Mouse (Mus musculus): ENCODE data around the gene Rassf1. TPM values are rescaled to one million over a fixed set of nuclear protein-coding genes. Genes with fewer than 3 reads are reported as not detected.
"Not testable (repeated sequence)": the region's sequence is repeated elsewhere in the genome, so short reads cannot be mapped to it uniquely, and the experiment has no call there.

The Rassf1 gene
- polyA plus RNA-seq, 1 experiment from 2014 or later = 39.3 TPM

DNA sequence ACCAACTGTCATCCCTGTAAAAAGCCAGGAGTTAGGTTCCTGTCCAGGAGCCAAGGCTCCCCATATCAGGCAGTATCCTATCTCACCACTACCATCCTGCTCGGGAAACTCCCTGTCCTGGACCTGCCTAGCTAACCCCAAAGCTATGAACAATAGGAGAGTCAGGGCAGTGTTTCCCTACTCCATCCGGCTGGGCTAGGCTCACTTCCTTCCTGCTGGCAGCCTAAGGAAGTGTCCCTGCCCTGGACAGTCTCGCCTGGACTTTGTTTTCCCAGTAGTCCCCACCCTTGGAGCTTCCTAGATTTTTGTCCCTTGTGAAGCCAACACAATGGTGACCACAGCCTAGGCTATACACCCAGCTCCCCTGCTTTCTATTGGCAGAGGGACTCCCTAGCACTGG, 15.5 kb downstream of the Rassf1 start:
- peaks cover 66% of the 10 kb centered on the region for H3K4me1 ChIP-seq
- H3K27ac ChIP-seq = peak overlapping the region; percentile 25; the same call in 1 of the 2 replicates
- no peaks in the 10 kb centered on the region for H3K27me3 ChIP-seq
- H3K9ac ChIP-seq = no peak overlapping the region
- no peaks in the 10 kb centered on the region for H3K9me3 ChIP-seq (replicated peaks)
- H3K4me2 ChIP-seq = no peak overlapping the region
- H3K4me3 ChIP-seq = no peak overlapping the region
- peaks cover 42% of the 10 kb centered on the region for H3K36me3 ChIP-seq (ENCODE audit: poor library complexity, severe bottlenecking)
- WGBS = 56% methylated on average over 3 of the region's 3 CpGs
- ATAC-seq = no peak

DNA sequence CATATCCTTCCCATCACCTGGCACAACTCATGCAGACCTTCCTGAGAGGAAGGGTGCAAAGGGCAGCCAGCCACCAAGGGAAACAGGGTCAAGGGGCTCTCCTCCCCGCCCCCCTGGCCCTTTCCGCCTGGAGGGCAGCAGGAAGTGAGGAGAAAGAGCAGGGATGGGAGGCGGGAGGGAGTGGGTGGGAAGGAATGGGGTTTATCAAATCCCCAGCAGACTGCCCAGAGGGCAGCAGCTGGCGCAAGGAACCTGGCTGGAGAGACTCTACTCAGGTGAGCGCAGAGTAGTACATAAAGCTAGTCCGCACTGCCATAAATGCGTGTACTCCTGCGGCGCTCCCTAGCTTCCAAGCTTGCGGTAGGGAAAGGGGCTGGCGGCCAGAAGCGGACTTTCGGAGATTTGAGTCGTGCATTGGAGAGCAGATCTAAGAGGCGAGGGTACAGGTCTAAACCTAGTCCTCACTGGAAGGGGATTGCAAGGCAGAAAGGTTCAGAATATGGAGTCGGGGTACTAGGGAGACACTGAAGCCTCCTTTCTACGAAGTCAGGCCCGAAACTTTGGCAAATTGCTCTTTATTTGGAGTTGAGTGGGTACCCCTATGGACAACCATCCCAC, 16.5 kb downstream of the Rassf1 start, which contains the start of gene Hyal2:
Gene Hyal2 (plus strand): TSS at position 244 of the 618 bp plus-strand sequence.
- WGBS = 3% methylated on average over 18 of the region's 18 CpGs
- peak within 1 kb of the TSS; percentile 95 for H3K4me2 ChIP-seq
- peak within 1 kb of the TSS; percentile 87 for H3K27ac ChIP-seq
- H3K4me1 ChIP-seq = peaks cover 68% of the 10 kb centered on the region
- H3K9ac ChIP-seq = peak within 1 kb of the TSS; percentile 89
- H3K27me3 ChIP-seq = no peaks in the 10 kb centered on the region
- peak within 1 kb of the TSS; percentile 79 for H3K4me3 ChIP-seq
- H3K9me3 ChIP-seq (replicated peaks) = no peaks in the 10 kb centered on the region
- ATAC-seq = no peak
- peaks cover 47% of the 10 kb centered on the region for H3K36me3 ChIP-seq (ENCODE audit: poor library complexity, severe bottlenecking)

DNA sequence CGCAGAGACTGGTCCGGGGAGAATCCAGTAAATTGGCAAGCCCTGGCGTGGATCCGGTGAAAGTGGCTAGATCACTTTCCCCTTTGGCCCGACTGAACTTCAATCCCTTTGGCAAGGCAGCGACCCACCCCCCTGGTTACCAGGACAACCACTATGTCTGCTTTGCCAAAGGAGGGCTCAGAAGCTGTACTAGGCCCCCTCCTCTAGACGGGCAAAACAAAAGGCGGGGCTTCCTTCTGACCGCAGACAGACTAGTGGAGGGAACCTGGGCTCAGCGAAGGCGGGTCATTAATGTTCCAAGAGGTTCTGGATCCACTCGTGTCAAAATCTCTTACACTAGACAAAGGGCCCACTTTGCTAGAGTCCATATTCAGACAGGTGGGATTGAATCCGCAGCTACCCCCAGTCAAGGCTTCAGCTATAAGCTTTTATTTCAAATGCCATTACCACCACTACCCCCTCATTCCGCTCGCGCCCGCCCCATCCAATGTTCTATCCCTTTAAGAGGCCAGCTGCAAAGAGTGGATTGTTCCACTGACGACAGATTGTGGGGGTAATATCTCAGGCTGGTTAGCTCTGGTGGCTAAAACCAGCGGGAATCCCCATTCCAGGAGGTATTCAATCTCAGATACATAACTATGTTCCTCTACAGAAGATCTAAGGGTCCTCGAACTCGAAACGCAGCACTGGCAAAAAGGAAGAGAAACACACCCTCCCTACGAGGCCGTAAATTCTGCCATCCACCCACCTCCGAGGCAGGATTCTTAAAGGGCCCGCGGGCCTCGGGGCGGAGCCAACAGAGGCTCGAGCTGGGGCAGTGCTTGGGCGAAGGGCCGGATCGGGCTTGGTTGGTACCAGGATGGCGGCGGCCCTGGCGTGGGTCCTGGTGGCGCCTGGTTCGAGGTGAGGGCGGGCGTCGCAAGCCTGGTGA, 17.2 kb downstream of the Rassf1 start:
- Histone ChIP-seq H3K9ac (peak overlapping the region; percentile 89), H3K9me3 (replicated peaks) (no peaks in the 10 kb centered on the region), H3K27ac (peak overlapping the region; percentile 87), H3K36me3 (ENCODE audit: poor library complexity, severe bottlenecking) (peaks cover 55% of the 10 kb centered on the region), H3K4me3 (peak overlapping the region; percentile 79), H3K27me3 (no peaks in the 10 kb centered on the region), H3K4me2 (peak overlapping the region; percentile 95), H3K4me1 (peaks cover 64% of the 10 kb centered on the region)
- under 1% methylated on average over 41 of the region's 41 CpGs for WGBS
- ATAC-seq = peak; percentile 88

- Histone ChIP-seq H3K27ac (peak overlapping the region; percentile 87), H3K9me3 (replicated peaks) (no peaks in the 10 kb centered on the region), H3K36me3 (ENCODE audit: poor library complexity, severe bottlenecking) (peaks cover 59% of the 10 kb centered on the region), H3K4me2 (peak overlapping the region; percentile 95), H3K4me3 (peak overlapping the region; percentile 79), H3K4me1 (peaks cover 57% of the 10 kb centered on the region), H3K9ac (peak overlapping the region; percentile 89), H3K27me3 (no peaks in the 10 kb centered on the region)
- peak; percentile 28 for ATAC-seq
- WGBS = under 1% methylated on average over 23 of the region's 23 CpGs
Measured at GRCm38 (mm10) chr9:107569270-107569669, 17.9 kb downstream of the Rassf1 start.

DNA sequence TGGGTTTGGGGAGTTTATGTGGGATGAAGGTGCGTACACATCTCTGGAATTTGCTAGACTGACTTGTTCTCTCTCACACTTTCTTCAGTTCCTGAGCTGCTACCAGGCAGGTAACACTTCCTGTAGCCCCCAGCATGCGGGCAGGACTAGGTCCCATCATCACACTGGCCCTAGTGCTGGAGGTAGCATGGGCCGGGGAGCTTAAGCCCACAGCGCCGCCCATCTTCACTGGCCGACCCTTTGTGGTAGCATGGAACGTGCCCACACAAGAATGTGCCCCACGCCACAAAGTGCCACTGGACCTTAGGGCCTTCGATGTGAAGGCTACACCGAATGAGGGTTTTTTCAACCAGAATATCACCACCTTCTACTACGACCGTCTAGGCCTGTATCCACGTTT, 18.7 kb downstream of the Rassf1 start:
- Histone ChIP-seq H3K4me3 (peak overlapping the region; percentile 79), H3K27me3 (no peaks in the 10 kb centered on the region), H3K4me2 (peak overlapping the region; percentile 95), H3K9me3 (replicated peaks) (no peaks in the 10 kb centered on the region), H3K9ac (peak overlapping the region; percentile 89), H3K27ac (peak overlapping the region; percentile 87), H3K36me3 (ENCODE audit: poor library complexity, severe bottlenecking) (peaks cover 60% of the 10 kb centered on the region), H3K4me1 (peaks cover 55% of the 10 kb centered on the region)
- 46% methylated on average over 13 of the region's 13 CpGs for WGBS
- ATAC-seq = no peak

GRCm38 (mm10) chr9:107570845-107571244, 19.5 kb downstream of the Rassf1 start:
- no peak overlapping the region for H3K27ac ChIP-seq
- no peak for ATAC-seq
- peaks cover 55% of the 10 kb centered on the region for H3K36me3 ChIP-seq (ENCODE audit: poor library complexity, severe bottlenecking)
- 94% methylated on average over 21 of the region's 21 CpGs for WGBS
- H3K4me2 ChIP-seq = peak overlapping the region; percentile 95
- peaks cover 53% of the 10 kb centered on the region for H3K4me1 ChIP-seq
- H3K4me3 ChIP-seq = peak overlapping the region; percentile 79
- peak overlapping the region; percentile 89 for H3K9ac ChIP-seq
- no peaks in the 10 kb centered on the region for H3K9me3 ChIP-seq (replicated peaks)
- H3K27me3 ChIP-seq = no peaks in the 10 kb centered on the region

GRCm38 (mm10) chr9:107571534-107572326, 20.4 kb downstream of the Rassf1 start:
- no peak overlapping the region for H3K9ac ChIP-seq
- H3K27me3 ChIP-seq = no peaks in the 10 kb centered on the region
- peak overlapping the region; percentile 95 for H3K4me2 ChIP-seq
- peaks cover 55% of the 10 kb centered on the region for H3K4me1 ChIP-seq
- WGBS = 94% methylated on average over 22 of the region's 22 CpGs
- H3K9me3 ChIP-seq (replicated peaks) = no peaks in the 10 kb centered on the region
- peaks cover 48% of the 10 kb centered on the region for H3K36me3 ChIP-seq (ENCODE audit: poor library complexity, severe bottlenecking)
- no peak for ATAC-seq
- no peak overlapping the region for H3K27ac ChIP-seq
- H3K4me3 ChIP-seq = peak overlapping the region; percentile 79; the same call in 1 of the 2 replicates

DNA sequence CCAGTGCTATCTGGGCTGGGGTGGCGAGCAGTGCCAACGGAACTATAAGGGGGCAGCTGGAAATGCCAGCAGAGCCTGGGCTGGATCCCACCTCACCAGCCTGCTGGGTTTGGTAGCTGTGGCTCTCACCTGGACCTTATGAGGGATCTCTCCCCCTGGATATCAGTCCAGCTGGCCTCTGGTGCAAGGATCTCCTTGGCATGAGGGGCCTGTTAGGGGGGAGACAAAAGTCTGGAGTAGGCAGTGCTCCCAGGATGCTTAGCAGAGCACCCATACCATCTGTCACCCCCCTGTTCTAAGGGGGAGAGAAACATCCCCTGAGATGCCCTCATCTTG, 20.9 kb downstream of the Rassf1 start:
- Histone ChIP-seq H3K4me2 (no peak overlapping the region), H3K9me3 (replicated peaks) (no peaks in the 10 kb centered on the region), H3K4me1 (peaks cover 55% of the 10 kb centered on the region), H3K27me3 (no peaks in the 10 kb centered on the region), H3K9ac (0 out of 2 replicates have a peak overlapping the region, but pooled peaks have one; percentile 23), H3K27ac (no peak overlapping the region), H3K4me3 (no peak overlapping the region), H3K36me3 (ENCODE audit: poor library complexity, severe bottlenecking) (peaks cover 48% of the 10 kb centered on the region)
- ATAC-seq = no peak
- 94% methylated on average over 2 of the region's 2 CpGs for WGBS

GRCm38 (mm10) chr9:107573774-107574173, 22.4 kb downstream of the Rassf1 start:
- not testable (repeated sequence) for H3K27ac ChIP-seq; H3K9ac ChIP-seq; H3K4me2 ChIP-seq; H3K27me3 ChIP-seq; H3K4me3 ChIP-seq; ATAC-seq; H3K9me3 ChIP-seq (replicated peaks)
- Histone ChIP-seq H3K4me1 (peaks cover 45% of the 10 kb centered on the region), H3K36me3 (ENCODE audit: poor library complexity, severe bottlenecking) (peaks cover 48% of the 10 kb centered on the region)
- 85% methylated on average over 6 of the region's 6 CpGs for WGBS

GRCm38 (mm10) chr9:107575579-107576356, 24.4 kb downstream of the Rassf1 start:
- Histone ChIP-seq H3K4me1 (peaks cover 45% of the 10 kb centered on the region), H3K27ac (peak overlapping the region; percentile 41)

More at GRCm38 (mm10) chr9:107575579-107576356, 24.4 kb downstream of the Rassf1 start:
- 87% methylated on average over 14 of the region's 14 CpGs for WGBS
- H3K4me2 ChIP-seq = no peak overlapping the region
- no peaks in the 10 kb centered on the region for H3K27me3 ChIP-seq
- no peak for ATAC-seq
- no peaks in the 10 kb centered on the region for H3K9me3 ChIP-seq (replicated peaks)
- no peak overlapping the region for H3K9ac ChIP-seq
- no peak overlapping the region for H3K4me3 ChIP-seq
- H3K36me3 ChIP-seq (ENCODE audit: poor library complexity, severe bottlenecking) = peaks cover 41% of the 10 kb centered on the region

All from forebrain, embryonic 13.5 days (tissue).